Mouse (Mus musculus) C2C12 (cell line): ENCODE results near the gene Rgs2. TPM values are rescaled to one million over a fixed set of nuclear protein-coding genes. Genes with fewer than 3 reads are reported as not detected.
A peak's percentile ranks its signal among the peaks of the same experiment; 100 is the strongest.

Source experiments
- H3K27me3 ChIP-seq: one replicate; pipeline ENCODE4 v1.6.1; 2011; ENCODE audit not compliant: control insufficient read depth, insufficient read depth, insufficient read length
- H3K36me3 ChIP-seq: one replicate; pipeline ENCODE4 v1.6.1; 2011; ENCODE audit not compliant: control insufficient read depth, insufficient read depth
- H3K4me3 ChIP-seq: one replicate; pipeline ENCODE4 v1.5.1; 2011; ENCODE audit warnings: mild to moderate bottlenecking, control low read depth; ENCODE audit not compliant: poor library complexity, insufficient read depth, severe bottlenecking
- H3K79me2 ChIP-seq: one replicate; pipeline ENCODE4 v1.6.1; 2011; ENCODE audit not compliant: control insufficient read depth, insufficient read depth
- H3K79me3 ChIP-seq: one replicate; pipeline ENCODE4 v1.6.1; 2011; ENCODE audit warnings: low read depth, control low read depth
- H3ac ChIP-seq: one replicate; pipeline ENCODE3; 2011; ENCODE audit warnings: low read depth; ENCODE audit not compliant: control insufficient read depth, insufficient read length
- CEBPB ChIP-seq: IDR thresholded peaks from one replicate; pipeline ENCODE4 v1.6.1; 2011; ENCODE audit warnings: low read depth, mild to moderate bottlenecking, control low read depth, moderate library complexity
- CTCF ChIP-seq: IDR thresholded peaks from one replicate; pipeline ENCODE4 v1.5.1; 2011; ENCODE audit not compliant: control insufficient read depth, insufficient read depth, insufficient read length
- FOSL1 ChIP-seq: IDR thresholded peaks from one replicate; pipeline ENCODE4 v1.8.0; 2011; ENCODE audit warnings: mild to moderate bottlenecking, low read length; ENCODE audit not compliant: poor library complexity, insufficient read depth, severe bottlenecking
- MAX ChIP-seq: IDR thresholded peaks from one replicate; pipeline ENCODE4 v1.6.1; 2011; ENCODE audit warnings: mild to moderate bottlenecking, control low read depth
- MYOD1 ChIP-seq: IDR thresholded peaks from one replicate; pipeline ENCODE4 v1.6.1; 2011; ENCODE audit warnings: low read depth; ENCODE audit not compliant: control insufficient read depth, insufficient read length
- MYOG ChIP-seq: IDR thresholded peaks from one replicate; pipeline ENCODE4 v1.6.1; 2011; ENCODE audit not compliant: control insufficient read depth, insufficient read length; ENCODE audit errors: extremely low read depth
- USF1 ChIP-seq: IDR thresholded peaks from one replicate; pipeline ENCODE4 v1.6.1; 2011; ENCODE audit warnings: low read depth, mild to moderate bottlenecking, control low read depth, moderate library complexity
- polyA plus RNA-seq: library from polyadenylated mRNA; unstranded; fragments of >200 nt; fragmentation: generic; extraction: Trizol; gene quantifications from one replicate; pipeline ENCODE4 v1.2.1, GENCODE M21; 2012; ENCODE audit warnings: missing spikeins

The Rgs2 gene
- polyA plus RNA-seq, 1 experiment = 1.7 TPM

DNA sequence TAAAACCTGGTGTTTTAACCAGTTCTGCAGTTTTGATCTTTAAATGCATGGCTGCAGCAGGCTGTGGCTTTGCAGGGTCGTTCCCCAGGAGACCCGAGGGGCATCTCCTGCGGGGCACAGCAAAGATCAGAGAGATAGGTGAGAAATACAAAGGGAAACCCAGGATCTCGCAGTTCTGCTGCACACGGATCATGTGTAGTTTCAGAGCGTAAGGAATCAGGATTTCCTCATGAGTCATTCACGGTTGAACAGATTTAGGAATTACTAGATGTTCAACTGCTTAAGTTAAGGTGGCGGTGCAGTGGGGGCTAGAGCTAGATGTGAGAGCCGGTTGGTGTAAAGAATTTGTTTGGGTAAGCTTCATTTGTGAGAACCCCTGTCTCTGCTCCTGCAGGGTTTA, 780 bp upstream of the Rgs2 start:
- Histone ChIP-seq H3K79me2 (no peaks in the 10 kb centered on the region), H3K27me3 (no peaks in the 10 kb centered on the region), H3K4me3 (no peak overlapping the region), H3K36me3 (no peaks in the 10 kb centered on the region), H3K79me3 (no peaks in the 10 kb centered on the region), H3ac (peak overlapping the region; percentile 26)
- TF ChIP-seq MYOD1 (no peak), MAX (no peak)

DNA sequence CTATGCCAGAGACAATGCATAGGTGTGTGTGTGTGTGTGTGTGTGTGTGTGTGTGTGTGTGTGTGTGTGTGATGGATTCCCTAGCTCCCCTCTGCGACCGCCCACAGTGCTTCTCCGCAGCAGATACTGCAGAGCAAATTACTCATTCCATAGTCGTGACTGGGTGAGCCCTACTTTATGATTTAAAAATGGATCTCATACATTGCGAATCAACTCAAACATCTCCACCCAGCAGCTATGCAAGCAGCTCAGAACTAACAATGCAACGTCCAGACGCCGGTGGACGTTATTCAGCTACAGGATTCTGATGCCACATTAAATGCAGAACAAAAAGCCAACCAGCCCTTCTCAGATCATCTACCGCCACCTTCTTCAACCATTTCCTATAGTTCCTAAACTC, 545 bp downstream of the Rgs2 start:
- Histone ChIP-seq H3K79me3 (no peaks in the 10 kb centered on the region), H3K27me3 (no peaks in the 10 kb centered on the region), H3ac (no peak overlapping the region), H3K79me2 (no peaks in the 10 kb centered on the region), H3K4me3 (peak overlapping the region; percentile 18), H3K36me3 (no peaks in the 10 kb centered on the region)
- TF ChIP-seq CTCF = no peak
- TF ChIP-seq MYOD1 = no peak
- TF ChIP-seq CEBPB = no peak
- TF ChIP-seq USF1 = no peak
- TF ChIP-seq MAX = no peak
- no peak for TF ChIP-seq MYOG
- TF ChIP-seq FOSL1 = no peak

DNA sequence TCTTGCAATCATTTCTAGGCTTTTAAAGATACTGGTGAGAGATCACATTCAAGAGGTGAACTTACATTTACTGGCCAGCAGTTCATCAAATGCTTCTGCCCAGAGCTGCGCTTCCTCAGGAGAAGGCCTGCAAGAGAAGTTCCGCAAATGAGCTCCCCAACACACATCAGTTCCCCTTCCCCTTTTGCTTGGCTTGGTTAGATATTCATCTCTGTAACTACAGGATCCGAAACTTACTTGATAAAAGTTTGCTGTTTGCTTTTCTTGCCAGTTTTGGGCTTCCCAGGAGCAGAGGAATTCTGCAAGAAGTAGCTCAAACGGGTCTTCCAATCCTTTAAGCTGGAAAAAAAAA, 1.3 kb downstream of the Rgs2 start:
- Histone ChIP-seq H3K79me3 (no peaks in the 10 kb centered on the region), H3K36me3 (no peaks in the 10 kb centered on the region), H3K79me2 (no peaks in the 10 kb centered on the region), H3ac (no peak overlapping the region), H3K27me3 (no peaks in the 10 kb centered on the region), H3K4me3 (no peak overlapping the region)
- no peak for TF ChIP-seq CTCF
- TF ChIP-seq MYOD1 = no peak
- no peak for TF ChIP-seq MYOG
- no peak for TF ChIP-seq CEBPB
- TF ChIP-seq USF1 = no peak
- TF ChIP-seq FOSL1 = no peak
- no peak for TF ChIP-seq MAX

DNA sequence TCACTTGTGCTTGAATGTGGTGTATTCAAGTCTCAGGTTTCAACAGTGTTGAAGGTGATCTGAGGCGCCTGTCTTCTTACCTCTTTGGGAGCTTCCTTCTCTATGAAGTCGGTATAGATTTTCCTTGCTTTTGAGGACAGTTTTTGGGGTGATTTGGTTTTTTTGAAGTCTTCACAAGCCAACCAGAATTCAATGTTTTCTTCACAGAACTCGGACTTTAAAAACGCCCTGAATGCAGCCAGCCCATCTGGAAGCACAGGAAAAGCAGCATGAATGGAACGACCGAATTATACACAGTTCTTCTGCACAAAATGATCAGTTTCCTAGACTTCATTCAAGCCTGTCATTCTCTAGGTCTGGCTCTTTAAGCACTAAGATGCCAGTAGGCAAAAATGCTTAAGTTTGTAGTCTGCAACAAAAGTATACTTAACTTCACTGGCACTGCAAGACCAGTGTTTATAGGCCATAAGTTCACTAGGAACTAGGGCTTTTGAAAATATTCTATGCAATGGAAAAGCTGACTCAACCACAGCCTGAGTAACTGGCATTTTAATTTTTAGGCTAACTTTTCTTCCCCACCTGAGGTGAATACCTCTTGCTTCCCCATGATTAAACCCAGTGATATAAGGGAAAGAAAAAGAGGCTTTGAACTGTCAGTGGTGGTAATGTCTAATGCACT, 1.8 kb downstream of the Rgs2 start:
- Histone ChIP-seq H3K4me3 (no peak overlapping the region), H3K79me2 (no peaks in the 10 kb centered on the region), H3K27me3 (no peaks in the 10 kb centered on the region), H3K36me3 (no peaks in the 10 kb centered on the region), H3K79me3 (no peaks in the 10 kb centered on the region), H3ac (no peak overlapping the region)
- TF ChIP-seq FOSL1 (no peak), CTCF (no peak), MYOD1 (no peak), MAX (no peak), USF1 (no peak), CEBPB (no peak), MYOG (no peak)

DNA sequence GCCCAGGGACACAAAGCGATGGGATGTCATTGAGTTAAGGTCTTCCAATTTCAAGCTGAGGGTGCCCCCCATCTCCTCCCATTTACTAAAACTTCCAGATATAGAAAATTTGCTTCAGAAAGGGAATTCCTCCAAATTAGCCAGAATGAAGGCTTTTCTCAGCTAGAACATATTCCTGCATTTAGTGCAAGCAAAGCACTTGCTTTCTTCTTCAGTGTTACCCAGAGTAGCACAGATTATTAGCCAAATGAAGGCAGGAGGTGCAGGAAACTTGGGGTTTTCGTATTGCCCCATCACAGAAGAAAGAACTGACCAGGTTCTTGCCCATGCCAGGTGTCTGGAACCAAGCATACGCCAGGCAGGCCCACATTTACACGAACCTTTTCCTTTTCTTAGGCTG, 3.7 kb downstream of the Rgs2 start:
- TF ChIP-seq MAX = no peak
- Histone ChIP-seq H3K27me3 (no peaks in the 10 kb centered on the region), H3K4me3 (no peak overlapping the region), H3K79me3 (no peaks in the 10 kb centered on the region), H3K36me3 (no peaks in the 10 kb centered on the region), H3ac (no peak overlapping the region), H3K79me2 (no peaks in the 10 kb centered on the region)

DNA sequence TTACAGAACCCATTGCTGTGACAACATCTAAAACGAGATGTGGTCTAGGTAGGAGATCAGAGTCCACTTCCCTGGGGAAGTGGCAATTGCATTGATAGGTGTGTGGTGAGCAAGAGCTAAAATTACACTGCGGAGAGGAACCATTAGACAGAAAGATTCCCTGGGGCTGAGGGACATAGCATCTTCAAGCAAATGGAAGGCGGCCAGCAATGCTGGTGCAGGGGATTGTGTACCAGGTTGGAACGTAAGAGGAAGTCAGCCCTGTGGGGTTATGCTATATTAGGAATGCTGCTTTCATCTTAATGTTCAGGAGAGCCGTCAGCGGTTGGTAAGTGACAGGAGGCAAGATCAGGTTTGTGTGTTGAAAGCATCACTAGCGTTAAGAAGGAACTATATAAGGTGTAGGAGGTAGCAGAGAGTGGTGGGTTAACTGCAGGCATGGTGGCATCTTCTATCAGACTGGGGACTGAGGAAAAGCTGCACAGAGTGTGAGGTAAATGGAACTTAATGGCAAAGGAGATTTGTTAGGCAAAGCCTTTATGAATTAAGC, 4.5 kb downstream of the Rgs2 start:
- Histone ChIP-seq H3K79me3 (no peaks in the 10 kb centered on the region), H3K27me3 (no peaks in the 10 kb centered on the region), H3ac (no peak overlapping the region), H3K4me3 (no peak overlapping the region), H3K36me3 (no peaks in the 10 kb centered on the region), H3K79me2 (no peaks in the 10 kb centered on the region)
- TF ChIP-seq MAX (no peak), USF1 (no peak), FOSL1 (no peak), CEBPB (no peak), MYOG (no peak)

DNA sequence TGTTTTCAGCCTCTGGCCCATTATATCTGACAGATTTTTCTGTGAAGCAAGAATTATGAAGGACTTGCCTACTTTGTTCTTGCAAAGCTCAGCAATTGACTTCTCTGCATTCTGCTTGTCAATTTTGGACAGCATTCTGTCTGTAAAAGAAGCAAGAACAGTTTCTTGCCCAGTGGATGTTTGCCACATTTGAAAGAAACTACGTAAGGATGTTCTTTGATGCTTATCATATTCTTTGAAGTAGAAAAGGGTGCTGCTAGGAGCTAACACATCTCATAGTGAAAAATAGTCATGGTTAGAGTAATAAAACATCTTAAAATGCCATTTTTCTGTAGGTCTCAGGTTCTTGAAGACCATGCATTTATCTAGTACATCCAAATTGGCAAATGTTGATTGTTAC, 10.9 kb downstream of the Rgs2 start:
- no peak overlapping the region for H3ac ChIP-seq
- TF ChIP-seq CEBPB (no peak), USF1 (no peak), FOSL1 (no peak), MYOG (no peak), CTCF (no peak), MYOD1 (no peak), MAX (no peak)
- no peaks in the 10 kb centered on the region for H3K79me2 ChIP-seq
- no peaks in the 10 kb centered on the region for H3K79me3 ChIP-seq
- H3K4me3 ChIP-seq = no peak overlapping the region
- H3K36me3 ChIP-seq = no peaks in the 10 kb centered on the region
- no peaks in the 10 kb centered on the region for H3K27me3 ChIP-seq
